Mouse (Mus musculus) neutrophil, adult 83 days (primary cell): ENCODE results near the gene Adgrf1. TPM values are rescaled to one million over a fixed set of nuclear protein-coding genes. Genes with fewer than 3 reads are reported as not detected.

Experiments
- total RNA-seq, 2 experiments: library from RNA; stranded (reverse); gene quantifications; one replicate each; pipeline ENCODE4 v1.2.4; 2023

Gene Adgrf1
- not detected for total RNA-seq

GRCm38 (mm10) chr17:43270161-43270560 is at the start of gene Adgrf1:
Gene Adgrf1, plus strand, starts transcription at chr17:43270329.

GRCm38 (mm10) chr17:43359826-43360619 is 89.9 kb downstream of the Adgrf1 start, which contains the start of gene Adgrf5:
Gene Adgrf5, plus strand, starts transcription at chr17:43360451.

Other genes starting within 250 kb of the Adgrf1 start
- under 1 TPM; 0.18 to 0.42 TPM for gene Adgrf5, start 90.1 kb downstream of the Adgrf1 start, total RNA-seq
- gene Mep1a, start 232.5 kb downstream of the Adgrf1 start, total RNA-seq: not detected